Mouse (Mus musculus) CH12.LX (cell line): ENCODE data around the gene Vrtn. TPM values are rescaled to one million over a fixed set of nuclear protein-coding genes. Genes with fewer than 3 reads are reported as not detected.

Experiments
- DNase-seq: peaks from one replicate; pipeline ENCODE4 v3.0.0-alpha.2; 2013; ENCODE audit errors: extremely low read depth
- H3K27ac ChIP-seq: 2 replicates; pipeline ENCODE4 v1.5.1; 2012; ENCODE audit warnings: low read depth, mild to moderate bottlenecking, control low read depth, moderate library complexity; ENCODE audit not compliant: insufficient read depth
- H3K27me3 ChIP-seq: replicated peaks from 2 replicates; pipeline ENCODE3; 2012; ENCODE audit warnings: inconsistent platforms
- H3K36me3 ChIP-seq, 2 experiments: replicated peaks in 1 of 2; 2 replicates each; pipeline versions ENCODE3 to v1.6.1; 2012; ENCODE audit warnings: inconsistent platforms in 1 of 2, low read length in 1 of 2, mild to moderate bottlenecking in 1 of 2, mixed read lengths in 1 of 2, moderate library complexity in 1 of 2; ENCODE audit not compliant: control insufficient read depth in 1 of 2, insufficient read depth in 1 of 2
- H3K4me1 ChIP-seq, 2 experiments: 2 replicates each; pipeline ENCODE4 v1.6.1; 2012; ENCODE audit warnings: inconsistent platforms in 1 of 2, moderate library complexity in 1 of 2; ENCODE audit not compliant: insufficient read depth in 2 of 2, control insufficient read depth in 1 of 2
- H3K4me2 ChIP-seq: 2 replicates; pipeline ENCODE4 v1.6.1; 2012; ENCODE audit warnings: low read depth, mild to moderate bottlenecking, control low read depth; ENCODE audit not compliant: poor library complexity, insufficient read depth, severe bottlenecking
- H3K4me3 ChIP-seq, 3 experiments: fragments of 150-350 bp in 1 of 3; sonication (generic) in 1 of 3; replicated peaks in 1 of 3; 2 replicates each; pipeline versions ENCODE3 to v1.5.1; 2011 to 2012; ENCODE audit warnings: low read depth in 2 of 3, low read length in 2 of 3, mild to moderate bottlenecking in 2 of 3, moderate library complexity in 2 of 3, control low read depth in 1 of 3, improper control_type of control experiment in 1 of 3, inconsistent platforms in 1 of 3, mixed read lengths in 1 of 3; ENCODE audit not compliant: poor library complexity in 1 of 3
- H3K79me2 ChIP-seq: replicated peaks from 2 replicates; pipeline ENCODE4 v1.6.1; 2012; ENCODE audit warnings: mild to moderate bottlenecking, moderate library complexity; ENCODE audit not compliant: control insufficient read depth, poor library complexity, insufficient read depth, severe bottlenecking; ENCODE audit errors: extremely low read depth
- H3K9ac ChIP-seq: 2 replicates; pipeline ENCODE4 v1.6.1; 2012; ENCODE audit warnings: low read depth, mild to moderate bottlenecking, control low read depth, moderate library complexity; ENCODE audit not compliant: insufficient read depth
- H3K9me3 ChIP-seq: replicated peaks from 2 replicates; pipeline ENCODE3; 2012; ENCODE audit warnings: low read length, inconsistent platforms, mixed read lengths
- CHD1 ChIP-seq: IDR thresholded peaks from 2 replicates; pipeline ENCODE4 v1.6.1; 2012; ENCODE audit warnings: low read depth, low read length, improper control_type of control experiment, inconsistent platforms
- ELF1 ChIP-seq: IDR thresholded peaks from 2 replicates; pipeline ENCODE4 v1.6.1; 2014; ENCODE audit warnings: low read depth, mild to moderate bottlenecking, inconsistent platforms, low read length, improper control_type of control experiment
- JUN ChIP-seq: IDR thresholded peaks from 2 replicates; pipeline ENCODE4 v1.6.1; 2011; ENCODE audit warnings: low read depth, mild to moderate bottlenecking, low read length, improper control_type of control experiment, moderate library complexity; ENCODE audit not compliant: insufficient read depth
- JUND ChIP-seq: conservative IDR thresholded peaks from 2 replicates; pipeline ENCODE4 v1.6.1; 2011; ENCODE audit warnings: low read depth, low read length, improper control_type of control experiment
- KAT2A ChIP-seq: IDR thresholded peaks from 2 replicates; pipeline ENCODE4 v1.6.1; 2012; ENCODE audit warnings: low read length, improper control_type of control experiment, inconsistent platforms; ENCODE audit not compliant: insufficient replicate concordance
- MAZ ChIP-seq: IDR thresholded peaks from 2 replicates; pipeline ENCODE4 v1.6.1; 2012; ENCODE audit warnings: low read depth, mild to moderate bottlenecking, inconsistent platforms, low read length, improper control_type of control experiment, moderate library complexity
- MXI1 ChIP-seq: IDR thresholded peaks from 2 replicates; pipeline ENCODE4 v1.6.1; 2011; ENCODE audit warnings: mild to moderate bottlenecking, low read depth, low read length, improper control_type of control experiment
- POLR2A ChIP-seq: IDR thresholded peaks from 2 replicates; pipeline ENCODE4 v1.6.1; 2011; ENCODE audit warnings: low read depth, mild to moderate bottlenecking, improper control_type of control experiment, low read length
- POLR2AphosphoS2 ChIP-seq: IDR thresholded peaks from 2 replicates; pipeline ENCODE4 v1.6.1; 2011; ENCODE audit warnings: low read depth, low read length, improper control_type of control experiment
- RCOR1 ChIP-seq: conservative IDR thresholded peaks from 2 replicates; pipeline ENCODE4 v1.6.1; 2012; ENCODE audit warnings: low read depth, mild to moderate bottlenecking, inconsistent platforms, low read length, improper control_type of control experiment
- TCF12 ChIP-seq: IDR thresholded peaks from 2 replicates; pipeline ENCODE4 v1.6.1; 2014; ENCODE audit warnings: low read depth, mild to moderate bottlenecking, inconsistent platforms, low read length, improper control_type of control experiment
- UBTF ChIP-seq: IDR thresholded peaks from 2 replicates; pipeline ENCODE4 v1.6.1; 2012; ENCODE audit warnings: low read depth, mild to moderate bottlenecking, inconsistent platforms, low read length, improper control_type of control experiment, moderate library complexity
- ZKSCAN1 ChIP-seq: IDR thresholded peaks from 2 replicates; pipeline ENCODE4 v1.6.1; 2012; ENCODE audit warnings: low read depth, inconsistent platforms, low read length, improper control_type of control experiment, borderline replicate concordance
- ZMIZ1 ChIP-seq: IDR thresholded peaks from 2 replicates; pipeline ENCODE4 v1.6.1; 2012; ENCODE audit warnings: low read depth, mild to moderate bottlenecking, inconsistent platforms, low read length, improper control_type of control experiment
- dilution Hi-C: fragments of 300-500 bp; cut with MboI; formaldehyde crosslinking; loops from 2 replicates; pipeline ENCODE4 v1.14.3; 2020; ENCODE audit warnings: low sequenced_read_pairs; ENCODE audit not compliant: extremely low pct_unique_long_range_greater_than_20kb, extremely low pct_ligation_motif_present
- in situ Hi-C: fragments of 300-500 bp; cut with MboI; formaldehyde crosslinking; loops from 3 replicates; pipeline ENCODE4 v1.14.3; 2019; ENCODE audit warnings: low sequenced_read_pairs, low pct_ligation_motif_present, low pct_unique_long_range_greater_than_20kb, mixed read lengths
- polyA plus RNA-seq: library from polyadenylated mRNA; unstranded; fragments of >175 nt; gene quantifications from 2 replicates; pipeline ENCODE4 v1.2.1, GENCODE M21; 2012; ENCODE audit warnings: low read depth; ENCODE audit not compliant: insufficient read length
- total RNA-seq, 2 experiments: library from RNA; depleted of rRNA; stranded (reverse); fragments of 300-350 nt in 1 of 2; fragments of >200 nt in 1 of 2; gene quantifications; 2 replicates each; pipeline ENCODE4 v1.2.3; 2012 to 2014

Gene Vrtn
- total and polyA plus RNA-seq, 3 experiments = not detected

DNA sequence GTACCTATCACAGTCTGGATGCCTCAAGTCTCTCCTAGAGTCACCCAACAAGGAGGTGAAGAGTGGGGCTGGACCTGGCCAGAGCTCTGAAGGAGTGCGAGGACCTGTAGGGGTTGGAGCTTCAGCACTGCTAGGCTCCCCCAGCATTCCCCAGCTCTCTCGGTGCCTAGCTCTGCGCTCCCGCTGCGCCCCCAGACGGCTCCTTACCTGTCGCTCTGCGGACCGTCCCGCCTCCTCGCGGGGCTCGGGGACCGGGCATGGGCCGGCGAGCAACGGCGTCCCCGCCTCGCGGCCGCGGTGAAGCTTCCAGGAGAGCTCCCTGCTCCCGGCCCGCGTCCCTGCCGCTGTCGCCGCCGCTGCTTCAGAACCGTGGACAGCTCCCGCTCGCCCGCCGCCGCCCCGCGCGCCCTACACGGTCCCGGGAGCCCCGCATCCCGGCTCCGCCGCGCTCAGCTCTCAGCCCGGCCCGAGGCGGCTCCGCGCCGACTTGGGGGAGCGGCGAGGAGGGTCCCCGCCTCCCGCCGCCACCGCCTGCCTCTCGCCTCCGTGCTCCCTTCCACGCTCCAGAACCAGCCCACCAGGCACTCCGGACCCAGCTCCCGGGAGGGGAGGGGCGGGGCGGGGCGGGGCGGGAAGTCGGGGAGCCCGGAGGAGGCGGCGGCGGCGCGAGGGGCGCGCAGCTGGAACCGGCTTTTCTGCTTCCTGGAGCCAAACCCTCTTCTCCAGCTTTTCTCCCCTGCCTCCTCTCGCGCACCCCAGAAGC is 57.7 kb downstream of the Vrtn start, which contains the start of gene Syndig1l:
TSS of gene Syndig1l (minus strand) at position 513 of the 763 bp plus-strand sequence.
- peaks cover 6% of the 10 kb centered on the region for H3K27me3 ChIP-seq
- in situ Hi-C loops = no loop called here

More for the DNA sequence above, 57.7 kb downstream of the Vrtn start, which contains the start of gene Syndig1l:
- TF ChIP-seq ZMIZ1 = no peak
- TF ChIP-seq KAT2A = no peak
- no peak for TF ChIP-seq MAZ
- no peak for TF ChIP-seq JUND
- no peak for TF ChIP-seq TCF12
- TF ChIP-seq MXI1 = no peak
- no peak for TF ChIP-seq CHD1
- no peak for TF ChIP-seq JUN
- no peak for TF ChIP-seq ZKSCAN1
- TF ChIP-seq POLR2A = no peak
- TF ChIP-seq POLR2AphosphoS2 = no peak
- no peak for TF ChIP-seq RCOR1
- no peak for TF ChIP-seq UBTF
- no peak for TF ChIP-seq ELF1
- DNase-seq = no peak
- H3K27ac ChIP-seq = no peak within 1 kb of the TSS
- no peak within 1 kb of the TSS for H3K4me2 ChIP-seq
- no peaks in the 10 kb centered on the region for H3K9me3 ChIP-seq
- dilution Hi-C loops = no loop called here
- no peak within 1 kb of the TSS for H3K9ac ChIP-seq
- no peaks in the 10 kb centered on the region for H3K36me3 ChIP-seq
- H3K4me3 ChIP-seq = no peak within 1 kb of the TSS
- H3K79me2 ChIP-seq = no peaks in the 10 kb centered on the region
- H3K4me1 ChIP-seq = peaks cover 0 to 10% of the 10 kb centered on the region in 2 experiments; a peak in 1 of 4 replicates

Other genes starting within 250 kb of the Vrtn start
- gene Entpd5, start 232.0 kb upstream of the Vrtn start, total RNA-seq (2012; rRNA removed) = 5.2 and 5.7 TPM in 2 replicates
- gene Entpd5, start 232.0 kb upstream of the Vrtn start, total RNA-seq (2014; rRNA removed) = 5.3 and 5.8 TPM in 2 replicates
- gene Entpd5, start 232.0 kb upstream of the Vrtn start, polyA plus RNA-seq = 4.2 and 6.0 TPM in 2 replicates
- 0.29 and 0.34 TPM in 2 replicates for gene Bbof1, start 231.9 kb upstream of the Vrtn start, total RNA-seq (2012; rRNA removed)
- gene Bbof1, start 231.9 kb upstream of the Vrtn start, total RNA-seq (2014; rRNA removed) = 0.24 and 0.46 TPM in 2 replicates
- gene Bbof1, start 231.9 kb upstream of the Vrtn start, polyA plus RNA-seq = 0.20 and 0.41 TPM in 2 replicates
- 14.6 and 17.9 TPM in 2 replicates for gene Rnf113a2, start 223.8 kb upstream of the Vrtn start, total RNA-seq (2012; rRNA removed)
- gene Rnf113a2, start 223.8 kb upstream of the Vrtn start, total RNA-seq (2014; rRNA removed) = 16.3 and 19.7 TPM in 2 replicates
- 13.6 and 19.5 TPM in 2 replicates for gene Rnf113a2, start 223.8 kb upstream of the Vrtn start, polyA plus RNA-seq
- 2.1 and 2.2 TPM in 2 replicates for gene Aldh6a1, start 190.0 kb upstream of the Vrtn start, total RNA-seq (2012; rRNA removed)
- gene Aldh6a1, start 190.0 kb upstream of the Vrtn start, total RNA-seq (2014; rRNA removed) = 4.2 and 4.6 TPM in 2 replicates
- 1.6 and 1.9 TPM in 2 replicates for gene Aldh6a1, start 190.0 kb upstream of the Vrtn start, polyA plus RNA-seq
- 5.9 and 6.8 TPM in 2 replicates for gene Lin52, start 189.6 kb upstream of the Vrtn start, total RNA-seq (2012; rRNA removed)
- 16.2 and 17.0 TPM in 2 replicates for gene Lin52, start 189.6 kb upstream of the Vrtn start, total RNA-seq (2014; rRNA removed)
- gene Lin52, start 189.6 kb upstream of the Vrtn start, polyA plus RNA-seq = 8.7 and 10.5 TPM in 2 replicates
- gene Vsx2, start 71.3 kb upstream of the Vrtn start, total RNA-seq (2012; rRNA removed) = not detected in 2 replicates
- gene Vsx2, start 71.3 kb upstream of the Vrtn start, total RNA-seq (2014; rRNA removed) = not detected in 2 replicates
- gene Vsx2, start 71.3 kb upstream of the Vrtn start, polyA plus RNA-seq = not detected in 2 replicates
- 5.8 and 8.4 TPM in 2 replicates for gene Abcd4, start 23.6 kb upstream of the Vrtn start, total RNA-seq (2012; rRNA removed)
- gene Abcd4, start 23.6 kb upstream of the Vrtn start, total RNA-seq (2014; rRNA removed) = 4.3 and 4.7 TPM in 2 replicates
- 10.2 and 11.1 TPM in 2 replicates for gene Abcd4, start 23.6 kb upstream of the Vrtn start, polyA plus RNA-seq
- not detected in 2 replicates for gene Syndig1l, start 57.8 kb downstream of the Vrtn start, total RNA-seq (2012; rRNA removed)
- gene Syndig1l, start 57.8 kb downstream of the Vrtn start, total RNA-seq (2014; rRNA removed) = not detected in 2 replicates
- gene Syndig1l, start 57.8 kb downstream of the Vrtn start, polyA plus RNA-seq = 0.16 TPM in 1 of 2 replicates, not detected in the other
- gene Npc2, start 132.1 kb downstream of the Vrtn start, total RNA-seq (2012; rRNA removed) = 63.7 and 73.4 TPM in 2 replicates
- 97.5 and 98.5 TPM in 2 replicates for gene Npc2, start 132.1 kb downstream of the Vrtn start, total RNA-seq (2014; rRNA removed)
- 80.3 and 89.0 TPM in 2 replicates for gene Npc2, start 132.1 kb downstream of the Vrtn start, polyA plus RNA-seq
- 59.1 and 59.7 TPM in 2 replicates for gene Isca2, start 132.2 kb downstream of the Vrtn start, total RNA-seq (2012; rRNA removed)
- gene Isca2, start 132.2 kb downstream of the Vrtn start, total RNA-seq (2014; rRNA removed) = 75.3 and 90.4 TPM in 2 replicates
- 50.4 and 55.1 TPM in 2 replicates for gene Isca2, start 132.2 kb downstream of the Vrtn start, polyA plus RNA-seq
- under 0.01 and 0.25 TPM in 2 replicates for gene Ltbp2, start 235.5 kb downstream of the Vrtn start, total RNA-seq (2012; rRNA removed)
- gene Ltbp2, start 235.5 kb downstream of the Vrtn start, total RNA-seq (2014; rRNA removed) = 0.19 TPM in 1 of 2 replicates, not detected in the other
- gene Ltbp2, start 235.5 kb downstream of the Vrtn start, polyA plus RNA-seq = 0.61 and 0.97 TPM in 2 replicates